Mouse (Mus musculus): ENCODE data around the gene Olfr678.
"Not testable (repeated sequence)": the region's sequence is repeated elsewhere in the genome, so short reads cannot be mapped to it uniquely, and the experiment has no call there.

The Olfr678 gene

GRCm38 (mm10) chr7:105064175-105064574 is at the start of gene Olfr678:
Olfr678 (plus strand) TSS chr7:105064475.
- no peak for DNase-seq (ENCODE audit: low spot score in 2 of 2)

- no peak for DNase-seq (ENCODE audit: low spot score in 2 of 2)
Measured at GRCm38 (mm10) chr7:105022530-105022929, 41.7 kb upstream of the Olfr678 start.

GRCm38 (mm10) chr7:105028360-105028759 is 35.9 kb upstream of the Olfr678 start, which contains the start of gene Olfr675:
Olfr675 (minus strand) TSS chr7:105028460.
- no peak for DNase-seq (ENCODE audit: low spot score in 2 of 2)

- no peak for DNase-seq (ENCODE audit: low spot score in 2 of 2)
Measured at GRCm38 (mm10) chr7:105032398-105032797, 31.9 kb upstream of the Olfr678 start, which contains the start of gene Olfr676. Olfr676 (plus strand) TSS chr7:105032698.

DNA sequence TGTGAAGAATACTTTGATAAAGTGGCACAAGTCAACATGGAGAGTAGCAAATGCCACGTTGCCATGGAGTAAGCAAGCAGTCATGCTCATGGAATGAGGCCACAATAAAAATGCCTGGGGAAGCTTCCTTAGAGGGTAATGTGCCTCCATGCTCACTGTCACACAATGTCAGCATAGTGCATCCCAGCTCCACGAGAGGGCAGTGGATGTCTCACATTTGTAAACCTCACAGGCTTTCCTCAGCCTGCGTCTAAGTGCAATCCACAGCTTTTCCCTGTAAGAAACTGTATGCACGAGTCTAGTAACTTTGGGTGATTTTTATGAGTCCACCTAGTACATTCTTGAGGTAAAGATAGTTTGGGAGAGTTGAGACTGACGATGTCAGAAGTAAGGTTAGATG is 30.4 kb upstream of the Olfr678 start:
- not testable (repeated sequence) for DNase-seq (ENCODE audit: low spot score in 2 of 2)

- DNase-seq (ENCODE audit: low spot score in 2 of 2) = no peak
Measured at GRCm38 (mm10) chr7:105058951-105059350, 5.3 kb upstream of the Olfr678 start.

- DNase-seq (ENCODE audit: low spot score in 2 of 2) = no peak
Measured at GRCm38 (mm10) chr7:105080905-105081304, 16.6 kb downstream of the Olfr678 start, which contains the start of gene Olfr679. Olfr679 (plus strand) TSS chr7:105081205.

DNA sequence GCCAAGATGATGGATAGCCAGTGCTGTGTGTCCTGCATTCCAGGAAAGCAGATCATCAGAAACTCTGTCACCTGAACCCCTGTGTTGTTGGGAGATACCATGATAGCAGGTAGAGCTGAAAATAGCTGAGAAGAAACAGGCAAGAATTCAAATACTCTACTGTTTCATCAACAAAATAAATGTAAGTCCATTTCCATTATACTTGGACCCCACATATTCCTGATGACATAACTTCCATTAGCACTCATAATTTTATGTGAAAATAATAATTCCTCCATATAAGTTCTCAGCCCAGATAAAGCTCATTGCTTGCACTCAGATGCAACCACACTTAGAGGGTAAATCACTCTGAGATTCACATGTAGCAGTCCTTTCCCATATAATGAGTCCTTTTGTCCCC is 28.4 kb downstream of the Olfr678 start, which contains the start of gene Olfr680-ps1:
Gene Olfr680-ps1, minus strand, starts transcription at position 101 of the 400 bp plus-strand sequence.
- not testable (repeated sequence) for DNase-seq (ENCODE audit: low spot score in 2 of 2)

GRCm38 (mm10) chr7:105116536-105116935 is 52.3 kb downstream of the Olfr678 start, which contains the start of gene Olfr681:
Olfr681 (plus strand) TSS chr7:105116836.
- DNase-seq (ENCODE audit: low spot score in 2 of 2) = no peak

Data from frontal cortex, postnatal 36 days (tissue).